Mouse (Mus musculus): ENCODE results near the gene Rora.

The Rora gene

GRCm38 (mm10) chr9:69014203-69014602 is 360.6 kb downstream of the Rora start:
- no peak for DNase-seq (ENCODE audit: low spot score)

- DNase-seq (ENCODE audit: low spot score): no peak
These were observed 366.8 kb downstream of the Rora start for GRCm38 (mm10) chr9:69020381-69020780.

DNA sequence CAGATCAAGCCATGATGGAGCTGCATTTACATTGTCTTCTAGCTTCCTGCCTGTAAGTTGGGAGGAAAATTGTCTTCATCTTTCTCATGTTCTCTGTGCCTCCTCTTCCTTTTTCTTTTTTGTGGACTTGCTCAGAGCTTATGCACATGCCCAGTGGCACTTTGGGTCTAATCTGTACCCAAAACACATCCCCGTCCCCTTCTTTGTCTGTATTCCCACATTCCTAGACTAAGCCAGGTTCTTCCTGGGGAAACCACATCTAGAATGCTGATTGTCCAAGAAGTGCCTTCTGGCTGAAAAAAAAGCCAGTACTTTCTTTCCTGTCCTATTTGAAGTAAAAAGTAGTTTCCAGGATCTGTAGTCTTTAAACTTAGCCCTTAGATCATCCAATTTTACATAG is 367.9 kb downstream of the Rora start:
- no peak for DNase-seq (ENCODE audit: low spot score)

- DNase-seq (ENCODE audit: low spot score): no peak
These were observed 369.7 kb downstream of the Rora start for GRCm38 (mm10) chr9:69023314-69023713.

GRCm38 (mm10) chr9:69028177-69028576 is 374.6 kb downstream of the Rora start:
- DNase-seq (ENCODE audit: low spot score): no peak

DNA sequence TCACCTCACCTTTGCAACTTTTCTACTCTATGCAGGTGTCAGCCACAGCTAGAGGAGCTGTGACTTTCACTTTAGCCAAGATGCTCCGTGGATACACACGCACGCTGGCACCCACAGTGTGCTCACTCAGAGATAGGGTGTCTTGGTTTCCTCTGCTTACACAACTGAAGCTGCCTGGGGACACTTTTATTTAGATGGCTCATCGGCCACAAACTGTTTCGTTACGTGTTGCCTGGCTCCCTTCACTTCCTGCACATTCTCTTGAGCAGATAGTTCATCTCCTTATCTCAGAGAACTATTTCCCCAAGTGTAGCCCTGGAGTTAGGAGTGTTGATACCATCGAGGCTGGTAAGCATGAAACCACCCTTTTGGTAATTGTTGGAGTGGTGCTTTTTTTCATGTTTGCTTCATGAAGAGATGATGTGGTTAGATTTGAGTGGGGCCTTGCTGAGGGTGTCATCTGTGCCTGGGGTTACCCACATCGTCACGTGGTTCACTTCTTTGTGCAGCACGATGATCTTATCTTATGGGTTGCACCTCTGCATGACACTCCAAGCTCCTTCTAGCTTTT is 380.8 kb downstream of the Rora start:
- no peak for DNase-seq (ENCODE audit: low spot score)

GRCm38 (mm10) chr9:69035456-69035855 is 381.9 kb downstream of the Rora start:
- no peak for DNase-seq (ENCODE audit: low spot score)

DNA sequence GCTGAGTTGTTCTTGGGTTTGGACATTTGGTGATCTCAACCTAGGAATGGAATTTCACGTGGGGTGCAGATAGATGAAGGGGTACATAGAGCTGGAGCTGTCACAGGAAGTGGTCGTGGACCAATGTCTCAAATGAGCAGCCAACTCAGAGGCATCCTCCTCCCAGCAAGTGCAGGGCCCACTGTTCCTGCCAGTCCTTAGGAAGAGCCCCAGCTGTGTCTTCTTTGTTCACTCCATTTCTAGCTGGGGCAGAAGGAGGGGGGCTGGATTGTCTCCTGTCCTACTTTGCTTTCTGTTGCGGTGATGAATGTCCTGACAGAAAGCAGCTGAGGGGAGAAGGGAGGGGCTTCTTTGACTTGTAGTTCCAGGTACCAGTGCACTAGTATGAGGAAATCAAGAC is 382.7 kb downstream of the Rora start:
- DNase-seq (ENCODE audit: low spot score): no peak

GRCm38 (mm10) chr9:69043920-69044613 is 390.5 kb downstream of the Rora start:
- DNase-seq (ENCODE audit: low spot score): no peak

DNA sequence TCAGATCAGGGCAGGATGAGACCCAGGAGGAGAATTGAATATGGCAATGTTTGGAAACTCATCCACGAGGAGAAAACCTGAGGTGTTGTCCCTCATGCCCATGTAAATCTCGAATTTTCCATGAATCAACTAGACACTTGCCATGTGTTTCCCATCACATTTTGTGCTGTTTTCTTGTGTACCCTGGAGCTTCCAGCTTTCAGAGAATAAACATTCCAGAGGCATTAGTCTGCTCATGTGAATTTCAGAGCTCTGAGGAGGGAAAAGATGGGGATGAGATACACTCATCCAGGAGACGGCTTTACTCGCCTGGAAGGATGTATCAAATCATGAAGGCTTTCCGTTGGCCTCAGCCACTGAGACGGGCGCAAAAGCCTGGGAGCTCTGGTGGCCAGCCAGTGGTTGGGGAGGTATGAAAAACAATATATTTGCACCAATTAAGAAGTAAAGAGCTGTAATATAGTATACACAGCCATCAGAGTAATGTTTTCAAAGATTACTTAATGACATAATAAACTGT is 391.1 kb downstream of the Rora start:
- DNase-seq (ENCODE audit: low spot score): no peak

DNA sequence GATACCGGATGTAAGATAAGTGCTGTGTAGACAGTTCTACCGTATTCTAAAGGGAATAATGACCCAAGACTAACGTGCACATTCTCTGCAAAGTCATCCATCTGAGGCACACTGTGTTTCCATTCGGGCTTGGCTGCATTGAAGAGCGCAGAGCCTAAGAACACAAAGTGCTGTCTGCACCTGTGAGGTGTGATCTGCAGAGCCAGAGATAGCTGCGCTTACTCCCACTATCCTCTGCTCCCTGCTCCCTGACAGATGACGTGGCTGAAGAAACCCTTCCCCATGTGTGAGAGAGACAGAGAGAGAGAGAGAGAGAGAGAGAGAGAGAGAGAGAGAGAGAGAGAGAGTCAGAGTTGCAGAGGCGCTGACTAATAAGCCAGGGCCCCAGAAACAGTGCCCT is 392.3 kb downstream of the Rora start:
- no peak for DNase-seq (ENCODE audit: low spot score)

DNA sequence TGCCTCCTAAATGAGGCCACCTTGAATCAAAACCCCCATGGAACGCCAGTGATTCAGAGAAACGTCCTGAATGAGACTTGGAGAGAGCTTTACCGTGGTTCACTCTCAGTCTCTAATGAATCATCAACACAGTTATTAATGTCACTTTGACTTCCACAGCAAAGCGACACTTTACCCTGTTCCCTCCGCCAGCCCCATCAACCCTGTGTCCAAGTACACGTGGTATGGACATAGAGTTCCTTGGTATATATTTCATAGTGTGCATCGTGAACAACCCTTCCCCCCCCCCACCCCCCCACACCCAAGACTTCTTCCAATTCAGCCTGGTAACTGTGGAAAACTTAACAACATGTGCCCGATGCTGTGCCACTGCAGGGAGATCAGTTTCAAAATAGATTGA is 397.3 kb downstream of the Rora start:
- no peak for DNase-seq (ENCODE audit: low spot score)

- no peak for DNase-seq (ENCODE audit: low spot score)
These were observed 398.3 kb downstream of the Rora start for GRCm38 (mm10) chr9:69051890-69052289.

GRCm38 (mm10) chr9:69055302-69055701 is 401.7 kb downstream of the Rora start:
- DNase-seq (ENCODE audit: low spot score): no peak

DNA sequence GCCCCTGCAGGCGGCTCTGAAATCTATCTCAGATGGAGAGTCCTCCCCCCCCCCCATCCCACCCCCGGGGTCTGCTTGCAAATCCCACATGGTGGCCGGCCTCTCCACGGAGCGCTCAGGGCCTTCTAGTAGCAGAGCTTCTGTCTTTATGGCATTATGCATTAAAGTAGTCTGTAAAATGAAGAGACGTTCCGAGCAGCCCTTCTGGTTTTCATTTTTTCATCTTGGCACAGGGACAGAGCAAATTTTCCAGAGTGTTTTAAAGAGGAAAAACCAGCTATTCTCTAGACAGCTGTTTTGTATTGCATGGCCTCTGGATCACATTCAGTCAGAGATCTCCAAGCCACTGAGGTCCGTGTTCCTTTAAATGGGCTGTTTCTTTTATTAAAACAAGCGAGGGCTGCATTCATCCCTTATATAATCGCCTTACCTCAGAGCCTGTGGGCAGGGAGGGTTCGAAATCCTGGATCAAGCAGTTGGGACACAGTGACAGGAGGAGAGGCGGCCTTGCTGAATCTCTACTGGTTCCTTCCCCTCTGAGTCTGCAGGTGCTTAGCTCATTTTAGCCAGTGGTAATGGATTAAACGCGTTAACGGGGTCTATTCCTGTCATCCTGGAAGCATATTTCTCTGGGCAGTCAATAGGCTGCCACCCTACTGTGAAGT is 417.7 kb downstream of the Rora start:
- no peak for DNase-seq (ENCODE audit: low spot score)

- no peak for DNase-seq (ENCODE audit: low spot score)
These were observed 419.7 kb downstream of the Rora start for GRCm38 (mm10) chr9:69073271-69073670.

GRCm38 (mm10) chr9:69084086-69084719 is 430.6 kb downstream of the Rora start:
- no peak for DNase-seq (ENCODE audit: low spot score)

DNA sequence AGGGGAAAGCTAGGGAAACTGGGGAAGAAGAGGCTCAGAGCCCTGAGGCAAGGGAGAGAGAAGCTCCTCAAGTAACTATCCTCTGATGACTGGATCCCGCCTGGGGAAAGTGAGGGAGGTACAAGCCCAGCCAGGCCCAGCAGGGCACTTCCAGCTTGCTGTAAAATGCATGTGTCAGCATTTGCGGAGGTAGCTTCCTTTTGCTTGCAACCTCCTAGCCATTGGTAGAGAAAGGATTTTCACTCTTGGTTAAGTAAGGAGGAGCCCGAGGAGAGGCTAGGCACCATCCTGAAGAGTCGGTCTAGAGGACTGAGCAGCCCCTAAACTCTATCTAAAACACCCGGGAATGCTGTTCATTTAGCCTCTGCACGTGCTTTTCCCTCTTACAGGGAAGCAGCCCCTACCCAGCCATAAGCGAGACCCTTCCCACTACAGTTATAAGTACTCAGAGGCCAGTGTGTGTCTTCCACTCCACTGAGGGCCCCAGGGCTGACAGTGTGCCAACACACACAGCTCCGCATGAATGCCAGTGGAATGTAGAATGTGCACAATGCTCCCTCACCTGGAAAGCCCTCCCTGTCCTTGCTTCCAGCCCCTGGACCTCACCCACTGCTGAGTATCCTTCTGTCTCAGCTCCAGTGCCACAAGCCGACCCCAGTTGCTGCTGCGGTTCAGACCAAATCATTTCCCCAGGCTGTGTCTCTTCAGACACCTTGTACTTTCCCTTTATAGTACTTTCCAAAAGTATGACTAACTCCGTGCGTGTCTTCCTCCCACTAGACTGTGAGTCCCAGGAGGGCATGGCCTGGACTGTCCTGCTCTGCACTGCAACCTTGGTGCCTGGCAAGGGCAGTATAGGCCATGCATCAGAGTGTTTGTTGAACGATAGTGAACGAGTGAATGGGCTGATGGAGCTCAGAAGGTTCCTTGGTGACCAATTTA is 431.4 kb downstream of the Rora start:
- DNase-seq (ENCODE audit: low spot score): no peak

DNA sequence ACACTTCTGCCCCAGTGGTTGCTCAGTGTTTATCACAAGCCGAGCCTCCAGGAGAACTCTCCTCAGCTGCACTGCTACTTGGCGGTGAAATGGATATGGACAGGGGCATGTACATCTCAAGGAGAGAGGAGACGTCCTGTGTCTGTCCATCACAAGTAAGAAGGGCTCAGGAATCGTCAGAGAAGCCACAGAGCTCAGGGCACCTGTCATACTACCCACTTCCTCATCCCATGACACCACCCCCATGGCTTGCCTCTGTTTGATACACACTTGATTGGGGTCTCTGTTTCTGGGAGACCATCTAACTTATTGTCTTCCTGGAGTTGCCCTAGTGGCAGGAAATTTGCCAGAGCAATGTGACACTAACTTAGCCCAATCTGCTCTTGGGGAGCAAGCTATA is 433.3 kb downstream of the Rora start:
- no peak for DNase-seq (ENCODE audit: low spot score)

DNA sequence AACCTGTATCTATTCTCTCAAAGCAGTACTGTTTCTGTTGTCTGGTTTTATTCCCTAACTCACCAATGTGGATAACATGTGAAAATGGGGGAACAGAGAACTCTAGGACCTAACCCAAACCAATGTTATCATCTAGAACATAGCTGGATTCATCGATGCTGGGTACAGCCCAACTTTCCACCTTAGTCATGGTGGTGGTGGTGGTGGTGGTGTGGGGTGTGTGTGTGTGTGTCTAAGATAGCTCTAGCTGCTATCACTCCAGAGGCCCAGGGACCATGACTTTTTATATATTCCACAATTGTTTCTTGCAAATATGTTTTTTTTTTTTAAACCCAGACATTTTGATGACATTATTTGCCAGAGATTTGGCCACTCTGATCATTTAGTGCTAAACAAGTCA is 433.7 kb downstream of the Rora start:
- DNase-seq (ENCODE audit: low spot score): no peak

- DNase-seq (ENCODE audit: low spot score): no peak
These were observed 437.2 kb downstream of the Rora start for GRCm38 (mm10) chr9:69090749-69091270.

Data from layer of hippocampus, adult 11-12 months (tissue).